Mouse (Mus musculus): ENCODE data around the gene Col26a1.

The Col26a1 gene

DNA sequence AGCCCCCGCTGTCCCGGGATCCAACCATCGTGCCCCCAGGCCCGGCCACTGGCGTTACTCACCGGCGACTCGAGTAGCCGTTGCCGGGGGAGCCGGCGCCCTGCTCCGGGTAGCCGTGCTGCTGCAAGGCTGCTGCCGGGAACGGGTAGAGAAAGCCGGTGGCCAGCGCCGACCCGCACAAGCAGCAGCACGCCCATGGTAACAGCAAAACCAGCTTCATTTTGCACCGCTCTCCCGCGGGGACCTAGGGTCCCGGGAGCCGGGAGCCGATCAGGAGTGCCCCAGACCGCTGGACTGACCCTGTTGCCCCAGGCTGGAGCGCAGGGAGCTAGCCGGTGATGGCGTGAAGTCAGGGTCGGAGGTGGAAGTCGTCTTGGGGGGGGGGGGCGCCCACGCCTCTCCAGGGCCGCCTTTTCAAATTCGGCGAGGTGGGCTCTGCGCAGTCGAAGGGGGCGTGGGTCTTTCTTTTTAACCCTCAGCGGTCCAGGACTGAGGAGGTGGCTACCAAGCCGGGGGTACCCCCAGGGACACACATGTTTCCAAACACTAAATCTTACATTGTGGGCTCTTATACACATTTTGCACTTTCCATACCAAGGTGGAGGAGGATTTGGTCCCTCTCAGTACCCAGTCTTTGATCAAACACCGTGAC is at the start of gene Col26a1:
TSS of gene Col26a1 (minus strand) at position 422 of the 652 bp plus-strand sequence.
- no peak for DNase-seq (ENCODE audit: extremely low read depth, insufficient read length, low spot score)

DNA sequence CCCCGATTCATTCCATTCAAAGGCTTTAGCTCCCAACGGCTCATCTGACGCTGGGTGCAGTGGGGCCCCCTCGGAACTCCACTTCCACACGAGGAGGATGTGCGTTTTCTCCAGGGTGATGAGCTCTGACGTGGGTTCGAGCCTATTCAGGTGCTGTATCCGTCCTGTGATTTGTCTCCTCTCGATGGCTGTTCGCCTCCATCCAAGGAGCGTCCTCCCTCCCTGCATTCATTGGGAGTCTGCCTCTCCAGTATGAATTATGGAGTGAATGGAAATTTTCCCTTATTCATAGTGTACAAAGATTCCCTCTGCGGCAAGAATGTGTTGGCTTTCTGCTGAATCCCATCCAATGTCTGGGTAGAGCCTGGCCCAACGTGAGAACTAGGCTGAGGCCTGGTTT is 48.9 kb upstream of the Col26a1 start:
- DNase-seq (ENCODE audit: extremely low read depth, insufficient read length, low spot score), result no peak

GRCm38 (mm10) chr5:136929073-136929472 is 46.1 kb upstream of the Col26a1 start:
- no peak for DNase-seq (ENCODE audit: extremely low read depth, insufficient read length, low spot score)

DNA sequence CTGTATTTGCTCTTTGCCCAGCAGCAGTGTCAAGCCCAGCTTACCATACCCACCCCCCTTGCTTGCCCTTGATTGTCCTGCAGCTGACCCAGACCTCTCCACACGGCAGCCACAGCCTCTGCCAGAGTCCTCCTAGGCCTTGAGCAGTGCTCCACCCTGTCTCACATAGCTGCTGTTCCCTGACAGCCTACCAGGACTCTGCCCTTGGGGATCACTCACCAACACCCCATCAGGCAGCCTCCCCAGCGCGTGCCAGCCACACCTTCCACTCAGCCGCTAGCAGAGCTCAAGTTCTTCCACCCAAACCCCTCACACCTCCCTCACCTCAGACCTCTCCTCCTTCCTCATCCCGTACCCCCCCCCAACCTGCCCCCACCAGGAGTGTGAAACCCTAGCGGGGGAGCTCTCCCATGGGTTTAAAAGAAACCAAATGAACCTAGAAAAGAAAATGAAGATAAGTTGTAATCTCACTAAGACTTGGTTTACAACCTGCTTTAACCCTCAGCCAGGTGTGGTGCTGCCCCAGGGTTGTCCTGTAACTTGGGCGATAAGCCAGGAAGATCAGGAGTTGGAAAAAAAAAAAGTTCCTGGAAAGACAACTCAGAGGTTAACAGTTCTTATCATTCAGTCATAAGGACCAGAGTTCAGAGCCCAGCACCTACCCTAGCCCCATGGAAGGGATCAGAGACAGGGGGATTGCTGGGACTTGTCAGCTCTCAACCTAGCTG is 40.9 kb upstream of the Col26a1 start:
- DNase-seq (ENCODE audit: extremely low read depth, insufficient read length, low spot score), result no peak

GRCm38 (mm10) chr5:136922830-136923229 is 39.8 kb upstream of the Col26a1 start:
- no peak for DNase-seq (ENCODE audit: extremely low read depth, insufficient read length, low spot score)

DNA sequence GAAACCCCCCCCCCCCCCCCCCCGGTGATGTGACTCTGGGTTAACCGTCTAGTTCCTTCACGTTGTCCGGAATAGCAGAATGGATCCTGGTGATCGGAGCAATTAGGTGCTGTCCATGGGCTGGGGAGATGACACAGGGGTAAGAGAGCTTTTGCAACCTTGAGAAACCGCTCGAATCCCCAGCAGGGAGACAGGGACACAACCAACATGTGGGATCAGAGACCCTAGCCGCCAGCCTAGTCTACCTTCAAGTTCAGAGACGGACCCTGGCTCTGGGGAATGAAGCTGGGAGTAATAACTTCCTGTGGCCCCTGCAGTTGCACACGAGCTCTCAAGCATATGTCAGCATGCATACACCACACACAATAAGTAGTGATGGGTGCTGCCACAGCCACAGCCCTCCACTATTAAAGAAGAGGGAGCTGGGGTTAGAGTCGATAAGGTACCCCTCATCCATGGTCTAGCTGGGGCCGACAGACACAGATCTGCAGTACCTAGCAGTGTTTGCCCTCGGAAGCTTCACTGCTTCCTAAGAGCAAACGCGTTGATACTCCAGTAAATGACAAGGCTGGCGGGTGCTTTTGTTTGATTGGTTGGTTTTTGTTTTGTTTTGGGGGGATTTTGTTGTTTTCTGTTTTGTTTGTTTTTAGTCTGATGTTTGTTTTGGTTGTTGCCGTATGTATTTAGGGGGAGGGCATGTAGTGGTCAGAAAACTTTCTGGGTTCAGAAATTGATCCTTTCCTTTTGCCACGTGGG is 36.7 kb upstream of the Col26a1 start:
- peak; percentile 31 for DNase-seq (ENCODE audit: extremely low read depth, insufficient read length, low spot score)

DNA sequence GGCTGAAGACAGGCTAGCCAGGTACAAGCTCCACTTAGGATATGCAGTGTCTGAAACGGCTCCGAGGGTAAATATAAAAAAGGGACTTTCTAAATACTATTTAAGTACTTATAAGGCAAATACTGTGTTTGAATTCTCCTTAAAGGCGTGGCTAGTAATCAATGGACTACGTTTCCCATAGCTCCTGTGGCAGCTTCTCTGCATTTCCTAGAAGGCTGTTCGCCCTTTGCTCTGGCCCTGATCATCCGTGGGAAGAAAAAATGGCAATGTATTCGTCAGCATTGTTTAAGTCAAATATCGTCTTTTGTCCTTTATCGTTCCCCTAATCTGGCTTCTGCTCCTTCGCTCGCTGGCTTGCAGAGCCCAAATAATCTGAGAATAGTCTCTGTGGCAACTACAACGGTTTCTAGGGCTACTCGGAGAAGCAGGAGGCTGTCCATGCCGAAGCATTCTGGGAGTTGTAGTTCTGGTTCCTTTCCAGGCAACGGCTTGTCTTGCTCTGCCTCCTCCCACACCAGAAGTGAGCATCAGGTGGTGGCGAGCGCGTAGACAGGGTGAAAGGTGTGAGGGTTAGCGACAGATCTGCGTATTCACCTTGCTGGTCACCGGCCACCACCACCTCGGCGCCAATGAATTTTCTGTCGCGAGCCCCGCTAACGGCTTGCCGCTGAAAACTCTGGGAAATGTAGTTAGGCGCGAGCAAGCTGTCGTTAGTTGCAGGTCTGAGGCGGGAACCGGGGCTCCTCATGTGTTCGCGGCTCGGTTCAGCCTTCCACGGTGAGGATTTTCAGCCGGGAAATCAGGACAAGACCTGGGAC is 35.9 kb upstream of the Col26a1 start:
- peak; percentile 91 for DNase-seq (ENCODE audit: extremely low read depth, insufficient read length, low spot score)

- DNase-seq (ENCODE audit: extremely low read depth, insufficient read length, low spot score), result no peak
These were observed 34.7 kb upstream of the Col26a1 start for GRCm38 (mm10) chr5:136917613-136918242.

DNA sequence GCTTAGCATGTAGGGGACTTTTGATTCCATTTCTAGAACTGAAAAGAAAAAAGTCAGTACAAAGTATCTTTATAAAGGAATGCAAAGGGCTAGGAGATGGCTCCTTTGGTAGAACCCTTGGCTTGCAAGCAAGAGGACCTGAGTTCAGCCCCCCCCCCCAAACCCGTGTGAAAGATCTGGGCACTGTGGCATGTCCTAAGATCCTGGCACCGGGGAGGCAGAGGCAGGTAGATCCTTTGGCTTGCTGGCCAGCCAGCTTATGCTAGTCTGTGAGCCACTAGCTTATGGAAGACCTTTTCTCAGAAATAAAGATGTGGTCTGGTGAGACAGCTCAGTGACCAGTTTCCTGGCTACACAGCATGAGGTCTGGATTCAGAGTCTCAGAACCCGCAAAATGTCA is 31.2 kb upstream of the Col26a1 start:
- DNase-seq (ENCODE audit: extremely low read depth, insufficient read length, low spot score), result no peak

- peak; percentile 82 for DNase-seq (ENCODE audit: extremely low read depth, insufficient read length, low spot score)
These were observed 25.2 kb upstream of the Col26a1 start, which contains the start of gene Ift22 for GRCm38 (mm10) chr5:136907991-136908857. Gene Ift22 (plus strand): TSS chr5:136908150.

DNA sequence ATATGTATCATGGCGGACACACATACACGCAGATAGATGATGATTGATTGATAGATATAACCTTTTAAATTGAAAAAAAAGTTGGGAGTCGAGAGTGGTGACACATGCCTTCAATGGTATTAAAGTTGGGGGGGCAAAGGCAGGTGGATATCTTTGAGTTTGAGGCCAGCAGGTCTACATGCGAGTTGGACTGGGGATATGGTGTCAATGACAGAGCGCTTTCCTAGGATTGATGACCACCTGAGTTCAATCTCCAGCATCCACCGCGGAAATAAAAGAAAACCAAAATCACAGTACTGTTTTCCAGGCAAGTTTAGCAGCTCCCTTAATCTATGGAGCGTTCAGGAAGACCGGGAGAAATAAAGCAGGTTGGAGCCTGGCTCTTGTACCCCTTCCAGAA is 24.6 kb upstream of the Col26a1 start:
- no peak for DNase-seq (ENCODE audit: extremely low read depth, insufficient read length, low spot score)

- no peak for DNase-seq (ENCODE audit: extremely low read depth, insufficient read length, low spot score)
These were observed 22.6 kb upstream of the Col26a1 start for GRCm38 (mm10) chr5:136905630-136906029.

GRCm38 (mm10) chr5:136904621-136905020 is 21.6 kb upstream of the Col26a1 start:
- DNase-seq (ENCODE audit: extremely low read depth, insufficient read length, low spot score), result no peak

GRCm38 (mm10) chr5:136895529-136895963 is 12.5 kb upstream of the Col26a1 start:
- DNase-seq (ENCODE audit: extremely low read depth, insufficient read length, low spot score), result no peak

DNA sequence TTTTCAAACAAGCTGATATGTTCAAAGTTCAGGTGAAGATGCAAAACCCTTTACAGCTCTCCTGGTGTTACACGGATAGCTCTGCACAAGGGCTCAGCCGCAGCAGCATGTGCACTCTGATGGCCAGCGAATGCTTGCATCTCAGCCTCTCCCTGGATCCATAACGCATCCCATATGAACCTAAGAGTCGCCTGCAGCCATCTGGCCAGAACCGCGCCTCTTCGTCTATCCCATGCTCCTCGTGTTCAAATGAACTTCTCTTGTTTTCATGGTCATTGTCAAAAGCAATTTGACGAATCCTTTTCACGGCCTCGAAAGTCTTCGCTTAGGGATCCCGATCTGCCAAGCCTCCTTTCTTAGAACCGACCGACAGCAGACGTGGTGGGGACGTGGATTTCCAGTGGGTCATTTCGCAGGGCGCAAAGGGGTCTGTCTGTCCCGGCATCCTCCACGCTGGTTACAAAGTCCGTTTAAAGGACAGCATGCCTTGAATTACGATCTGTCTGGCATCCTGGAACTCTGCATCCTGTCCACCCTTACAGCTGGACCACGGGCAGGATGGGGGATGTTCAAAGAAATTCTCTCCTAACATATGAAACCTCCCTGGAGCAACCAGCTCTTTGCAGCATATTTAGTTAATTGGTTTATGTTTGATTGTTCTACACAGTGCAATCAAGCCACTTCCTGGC is 12.0 kb upstream of the Col26a1 start:
- DNase-seq (ENCODE audit: extremely low read depth, insufficient read length, low spot score), result no peak

DNA sequence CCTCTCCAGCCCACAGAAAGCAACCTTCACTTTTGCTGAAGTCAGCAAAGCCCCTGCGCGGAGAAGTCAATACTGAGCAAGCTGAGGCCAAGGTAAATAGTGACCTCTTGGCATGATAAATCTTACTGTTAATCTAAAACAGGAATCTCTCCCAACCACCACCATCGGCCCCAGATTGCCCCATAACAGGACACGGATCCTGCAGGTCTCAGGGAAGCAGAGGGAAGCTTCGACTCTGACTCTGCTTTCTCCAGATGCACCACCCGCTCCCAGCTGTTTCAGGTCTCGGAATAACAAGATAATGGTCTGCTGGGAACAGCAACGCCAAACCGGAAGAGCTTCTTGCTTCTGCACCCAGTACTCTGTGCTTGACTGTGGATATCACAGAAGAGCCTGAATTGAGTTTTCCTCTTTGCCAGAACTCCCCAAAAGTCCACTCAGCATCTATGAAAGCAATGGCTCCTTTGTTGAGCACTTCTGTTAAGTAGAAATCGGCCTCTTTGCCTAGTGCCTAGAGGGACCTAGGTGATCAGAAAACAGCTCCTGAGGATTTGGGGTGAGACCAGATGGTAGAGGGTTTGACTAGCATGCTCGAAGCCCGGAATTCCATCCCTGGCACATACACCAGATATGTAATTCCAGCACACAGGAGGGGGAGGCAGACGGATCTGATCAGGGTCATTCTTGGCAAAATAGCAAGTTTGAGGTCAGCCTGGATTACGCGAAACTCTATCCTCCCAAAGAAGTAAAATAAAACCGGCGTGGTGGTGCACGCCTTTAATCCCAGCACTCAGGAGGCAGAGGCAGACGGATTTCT is 5.7 kb upstream of the Col26a1 start:
- DNase-seq (ENCODE audit: extremely low read depth, insufficient read length, low spot score), result no peak

GRCm38 (mm10) chr5:136886957-136887356 is 3.9 kb upstream of the Col26a1 start:
- no peak for DNase-seq (ENCODE audit: extremely low read depth, insufficient read length, low spot score)

Measured in 3134 (cell line).